Mouse (Mus musculus): ENCODE measurements around the gene Trove2.

DNA sequence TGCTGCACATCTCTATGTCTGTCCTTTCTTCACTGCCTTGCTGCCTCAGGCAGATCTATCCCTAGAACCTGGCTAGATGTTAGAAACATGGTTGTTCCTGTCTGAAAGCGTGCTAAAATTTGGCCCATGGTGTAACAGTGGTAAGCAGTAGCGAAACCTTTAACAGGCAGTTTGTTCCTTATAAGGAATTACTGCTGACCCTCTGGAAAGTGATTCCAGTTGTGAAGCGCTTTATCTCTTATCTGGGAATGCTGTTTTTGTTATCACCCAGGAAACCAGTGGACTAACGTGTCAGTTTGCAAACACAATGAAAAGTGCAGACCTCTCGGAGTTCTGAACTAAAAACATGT is 66.3 kb downstream of the Trove2 start:
- TF ChIP-seq CTCF (IDR thresholded peaks at IDR 0.05; ENCODE audit: insufficient read depth, low read depth, low read length) (no peak), POLR2A (IDR thresholded peaks at IDR 0.05; ENCODE audit: insufficient read depth, low read depth, low read length) (no peak)

Measured in olfactory bulb, adult 2 months (tissue).